Mouse (Mus musculus) intestine, postnatal 0 days (tissue): ENCODE measurements around the gene Sec22b. TPM values are rescaled to one million over a fixed set of nuclear protein-coding genes. Genes with fewer than 3 reads are reported as not detected.

Experiments
- ATAC-seq: fragments of 200-750 bp; cut with Nextera tagmentation; 2 replicates; pipeline ENCODE4 v1.8.0; 2017; ENCODE audit warnings: mild to moderate bottlenecking, moderate TSS enrichment, moderate library complexity
- H3K27ac ChIP-seq: fragments of 300-500 bp; sonication (generic); 2 replicates; pipeline ENCODE4 v1.5.1; 2014; ENCODE audit warnings: mild to moderate bottlenecking, low read depth, low read length, moderate library complexity
- H3K27me3 ChIP-seq: fragments of 300-500 bp; sonication (generic); replicated peaks from 2 replicates; pipeline ENCODE4 v1.6.1; 2014; ENCODE audit warnings: low read length, mixed read lengths; ENCODE audit not compliant: control insufficient read depth, insufficient read depth
- H3K36me3 ChIP-seq: fragments of 300-500 bp; sonication (generic); 2 replicates; pipeline ENCODE4 v1.6.1; 2014; ENCODE audit warnings: mild to moderate bottlenecking, moderate library complexity; ENCODE audit not compliant: control insufficient read depth, insufficient read depth
- H3K4me1 ChIP-seq: fragments of 300-500 bp; sonication (generic); replicated peaks from 2 replicates; pipeline ENCODE4 v1.6.1; 2014; ENCODE audit warnings: antibody characterized with exemption, low read length, mixed read lengths; ENCODE audit not compliant: control insufficient read depth, insufficient read depth
- H3K4me2 ChIP-seq: fragments of 300-500 bp; sonication (generic); replicated peaks from 2 replicates; pipeline ENCODE4 v1.6.1; 2014; ENCODE audit warnings: low read depth, mild to moderate bottlenecking, moderate library complexity
- H3K4me3 ChIP-seq: fragments of 300-500 bp; sonication (generic); 2 replicates; pipeline ENCODE4 v1.5.1; 2014; ENCODE audit warnings: low read depth, low read length
- H3K9ac ChIP-seq: fragments of 300-500 bp; sonication (generic); 2 replicates; pipeline ENCODE4 v1.6.1; 2014; ENCODE audit warnings: mild to moderate bottlenecking, low read depth, low read length
- H3K9me3 ChIP-seq: fragments of 300-500 bp; sonication (generic); 2 replicates; pipeline ENCODE4 v1.6.1; 2016; ENCODE audit warnings: mixed run types; ENCODE audit not compliant: control insufficient read depth
- CTCF ChIP-seq: sonication (generic); IDR thresholded peaks from 2 replicates; pipeline ENCODE4 v1.5.1; 2016; ENCODE audit warnings: low read depth, mild to moderate bottlenecking, control low read depth, antibody characterized with exemption, moderate library complexity
- WGBS: fragments of 180-500 bp; shearing (Covaris S2); extraction: QIAGEN DNeasy Blood & Tissue Kit; methylation state at CpG from one replicate; pipeline ENCODE4 v1.1.7; 2014; 5-methylcytosine and 5-hydroxymethylcytosine counted together
- polyA plus RNA-seq: library from polyadenylated mRNA; unstranded; fragments of >200 nt; fragmentation: Nextera tagmentation; extraction: Ambion mirVana; gene quantifications from 2 replicates; pipeline ENCODE4 v1.2.1, GENCODE M21; 2015

Gene Sec22b
- polyA plus RNA-seq, 1 experiment from 2014 or later = 228 TPM

DNA sequence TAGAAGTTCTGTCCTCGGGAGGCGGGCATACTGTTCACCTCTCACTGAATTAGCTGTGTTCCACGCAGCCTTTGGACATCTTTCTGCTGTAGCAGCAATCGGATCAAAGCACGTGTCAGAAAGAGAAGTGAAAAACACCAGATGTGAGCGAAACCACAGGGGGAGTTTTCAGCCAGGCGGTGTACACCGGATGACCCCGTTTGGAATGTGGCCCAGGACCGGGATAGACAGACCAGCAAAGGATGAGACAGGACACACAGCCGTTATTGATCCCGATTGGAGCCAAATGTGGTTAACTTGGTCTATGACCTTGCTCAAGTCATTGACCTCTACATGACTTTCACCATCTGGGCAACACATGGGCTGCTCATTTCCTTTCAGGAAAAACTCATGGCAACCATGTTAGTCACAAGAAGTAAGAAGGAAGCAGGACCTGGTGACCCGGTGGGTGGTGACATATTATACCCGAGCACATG, 63.9 kb downstream of the Sec22b start:
- ATAC-seq = no peak

DNA sequence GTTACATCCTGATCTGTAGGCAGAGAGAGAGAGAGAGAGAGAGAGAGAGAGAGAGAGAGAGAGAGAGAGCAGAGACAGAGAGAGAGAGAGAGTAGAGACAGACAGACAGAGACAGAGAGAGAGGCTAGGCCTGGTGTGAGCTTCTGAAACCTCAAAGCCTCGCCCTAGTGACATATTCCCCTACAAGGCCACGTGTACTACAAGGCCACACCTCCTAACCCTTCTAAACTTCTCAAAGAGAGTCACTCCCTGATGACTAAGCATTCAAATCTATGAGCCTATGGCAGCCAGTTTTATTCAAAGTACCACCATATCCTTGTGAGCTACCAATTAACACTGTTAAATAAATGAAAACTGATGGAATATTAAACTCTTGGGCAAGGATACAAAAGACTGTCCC, 66.6 kb downstream of the Sec22b start:
- Histone ChIP-seq H3K27ac (no peak overlapping the region), H3K4me1 (no peaks in the 10 kb centered on the region; the same call in 1 of the 2 replicates), H3K4me3 (no peak overlapping the region), H3K27me3 (no peaks in the 10 kb centered on the region), H3K9ac (no peak overlapping the region), H3K9me3 (no peaks in the 10 kb centered on the region), H3K36me3 (no peaks in the 10 kb centered on the region), H3K4me2 (no peak overlapping the region)
- ATAC-seq = no peak
- TF ChIP-seq CTCF = no peak
- WGBS = 56% methylated on average over 2 of the region's 2 CpGs

More for the DNA sequence above, 63.9 kb downstream of the Sec22b start:
- H3K4me2 ChIP-seq = no peak overlapping the region
- H3K27me3 ChIP-seq = no peaks in the 10 kb centered on the region
- H3K9me3 ChIP-seq = no peaks in the 10 kb centered on the region
- no peak overlapping the region for H3K4me3 ChIP-seq
- H3K36me3 ChIP-seq = no peaks in the 10 kb centered on the region
- TF ChIP-seq CTCF = no peak
- H3K9ac ChIP-seq = no peak overlapping the region
- no peak overlapping the region for H3K27ac ChIP-seq
- WGBS = 47% methylated on average over 14 of the region's 14 CpGs
- no peaks in the 10 kb centered on the region; the same call in 1 of the 2 replicates for H3K4me1 ChIP-seq

DNA sequence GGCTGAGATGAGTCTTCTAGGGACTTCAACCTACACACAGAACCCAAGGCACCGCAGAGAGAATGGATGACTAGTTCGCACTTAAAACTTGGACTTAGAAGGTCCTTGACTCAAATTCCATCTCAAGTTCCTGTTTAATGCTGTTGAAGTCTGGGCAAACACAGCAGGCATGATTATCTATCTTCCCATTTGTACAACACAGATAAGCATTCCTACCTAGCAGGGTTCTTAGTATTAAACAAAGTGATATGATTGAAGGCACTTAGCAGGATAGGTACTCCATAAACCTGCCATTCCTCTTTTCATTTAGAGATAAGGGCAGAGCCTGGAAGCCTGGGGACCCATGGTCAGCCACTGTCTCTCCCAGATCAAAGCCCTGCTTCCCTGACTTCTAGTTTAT, 67.2 kb downstream of the Sec22b start:
- ATAC-seq = no peak
- no peak for TF ChIP-seq CTCF
- no peak overlapping the region for H3K4me3 ChIP-seq
- H3K9me3 ChIP-seq = no peaks in the 10 kb centered on the region
- WGBS = 28% methylated on average over 2 of the region's 2 CpGs
- H3K36me3 ChIP-seq = no peaks in the 10 kb centered on the region
- no peak overlapping the region for H3K9ac ChIP-seq
- H3K27me3 ChIP-seq = no peaks in the 10 kb centered on the region
- H3K4me2 ChIP-seq = no peak overlapping the region
- no peak overlapping the region for H3K27ac ChIP-seq
- no peaks in the 10 kb centered on the region; the same call in 1 of the 2 replicates for H3K4me1 ChIP-seq

DNA sequence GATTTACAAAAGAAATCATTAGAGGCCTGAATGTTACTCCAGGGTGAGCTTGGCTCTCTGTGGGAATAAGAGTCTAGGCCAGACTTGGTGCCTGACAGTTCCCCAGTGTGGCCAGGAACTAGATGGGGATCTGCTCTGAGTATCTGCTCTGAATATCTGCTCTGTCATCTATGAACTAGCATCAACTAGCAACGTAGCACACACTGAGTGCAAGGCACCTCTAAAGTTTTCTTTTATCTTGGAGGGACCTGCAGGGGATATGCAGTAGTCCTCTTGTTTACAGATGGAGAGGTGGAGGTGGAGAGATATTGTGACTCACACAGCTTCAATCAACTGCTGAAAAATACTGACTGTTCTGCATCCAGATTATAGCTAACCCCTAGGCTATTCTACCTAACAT, 68.0 kb downstream of the Sec22b start:
- Histone ChIP-seq H3K27ac (no peak overlapping the region), H3K27me3 (no peaks in the 10 kb centered on the region), H3K9me3 (no peaks in the 10 kb centered on the region), H3K4me3 (no peak overlapping the region), H3K4me1 (no peaks in the 10 kb centered on the region; the same call in 1 of the 2 replicates), H3K36me3 (no peaks in the 10 kb centered on the region), H3K4me2 (no peak overlapping the region), H3K9ac (no peak overlapping the region)
- WGBS = 47% methylated on average over 1 of the region's 1 CpGs
- TF ChIP-seq CTCF = no peak
- ATAC-seq = no peak

DNA sequence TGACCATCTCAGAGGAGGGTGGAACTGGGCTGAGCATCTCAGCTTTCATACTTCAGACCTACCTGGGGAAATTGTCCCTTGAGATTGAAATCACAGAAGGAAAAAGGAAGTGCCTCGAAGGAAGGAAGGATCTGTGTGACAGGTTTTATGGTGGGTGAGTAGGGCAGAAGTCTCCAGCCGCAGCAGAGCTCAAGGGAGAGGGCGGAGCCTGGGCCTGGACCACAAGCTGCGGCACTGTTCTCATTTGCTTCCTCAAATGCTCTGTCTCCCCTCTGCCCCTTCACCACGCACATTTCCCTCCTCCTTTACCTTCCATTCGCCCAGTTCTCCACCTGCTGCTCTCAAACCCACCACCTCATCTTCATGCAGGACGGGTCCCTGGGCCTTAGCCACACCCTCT, 70.1 kb downstream of the Sec22b start:
- Histone ChIP-seq H3K4me1 (no peaks in the 10 kb centered on the region), H3K36me3 (no peaks in the 10 kb centered on the region), H3K27me3 (no peaks in the 10 kb centered on the region), H3K27ac (no peak overlapping the region), H3K9me3 (no peaks in the 10 kb centered on the region), H3K4me2 (peak overlapping the region; percentile 21; the same call in 1 of the 2 replicates), H3K9ac (no peak overlapping the region), H3K4me3 (no peak overlapping the region)
- 27% methylated on average over 7 of the region's 7 CpGs for WGBS
- ATAC-seq = no peak
- TF ChIP-seq CTCF = no peak

DNA sequence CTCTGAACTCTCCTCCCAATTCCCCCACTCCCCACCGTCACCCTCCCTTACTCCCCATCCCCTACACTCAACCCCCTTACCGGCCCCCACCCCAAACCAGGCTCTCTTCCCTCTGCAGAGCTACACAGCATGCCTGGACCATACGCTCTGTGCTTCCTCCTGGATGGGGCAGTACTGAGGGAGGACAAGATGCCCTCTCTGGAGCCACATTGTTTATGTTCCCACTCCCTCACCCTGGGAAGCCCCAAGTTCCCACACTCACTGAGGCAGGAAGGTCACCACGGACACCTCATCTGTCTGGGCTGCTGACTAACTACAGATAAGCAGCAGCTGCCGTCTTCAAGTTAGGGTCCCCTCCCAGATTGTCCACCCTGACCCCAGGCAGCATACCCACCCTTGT, 71.2 kb downstream of the Sec22b start:
- no peak for ATAC-seq
- Histone ChIP-seq H3K36me3 (no peaks in the 10 kb centered on the region), H3K27me3 (no peaks in the 10 kb centered on the region), H3K4me2 (no peak overlapping the region), H3K4me3 (no peak overlapping the region), H3K9ac (no peak overlapping the region), H3K4me1 (no peaks in the 10 kb centered on the region), H3K9me3 (no peaks in the 10 kb centered on the region), H3K27ac (no peak overlapping the region)
- 43% methylated on average over 5 of the region's 5 CpGs for WGBS
- TF ChIP-seq CTCF = no peak

DNA sequence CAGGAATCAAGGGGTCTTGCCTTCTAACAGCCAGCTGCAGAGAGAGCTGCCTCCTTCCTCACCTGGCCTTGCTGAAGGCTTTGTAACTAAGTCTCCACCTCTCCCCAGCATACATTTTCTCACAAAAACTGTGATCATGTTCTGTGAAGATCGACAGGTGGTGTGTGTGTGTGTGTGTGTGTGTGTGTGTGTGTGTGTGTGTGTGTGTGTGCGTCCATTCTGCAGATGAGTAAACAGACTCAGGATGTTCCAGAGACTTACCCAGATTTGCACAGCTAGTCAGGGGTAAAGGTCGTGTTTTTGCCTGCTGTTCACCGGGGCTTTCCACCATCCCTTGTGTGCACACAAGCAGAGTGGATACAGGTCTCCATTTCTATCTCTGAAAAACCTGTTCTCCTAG, 71.7 kb downstream of the Sec22b start:
- no peak for ATAC-seq
- no peak overlapping the region for H3K4me3 ChIP-seq
- WGBS = 44% methylated on average over 4 of the region's 4 CpGs
- no peaks in the 10 kb centered on the region for H3K27me3 ChIP-seq
- no peaks in the 10 kb centered on the region for H3K4me1 ChIP-seq
- no peaks in the 10 kb centered on the region for H3K36me3 ChIP-seq
- no peak overlapping the region for H3K4me2 ChIP-seq
- H3K9ac ChIP-seq = no peak overlapping the region
- H3K9me3 ChIP-seq = no peaks in the 10 kb centered on the region
- TF ChIP-seq CTCF = no peak
- no peak overlapping the region for H3K27ac ChIP-seq

Other genes with a start within 250 kb of the Sec22b start
- 3.1 and 4.1 TPM in 2 replicates for gene Prkab2, start 243.0 kb upstream of the Sec22b start, polyA plus RNA-seq
- gene Gm17651, start 226.5 kb upstream of the Sec22b start, polyA plus RNA-seq = not detected in 2 replicates
- 10.0 and 12.4 TPM in 2 replicates for gene Pde4dip, start 12.5 kb upstream of the Sec22b start, polyA plus RNA-seq
- gene Notch2, start 112.3 kb downstream of the Sec22b start, polyA plus RNA-seq = 4.9 and 5.1 TPM in 2 replicates